Mouse (Mus musculus) embryonic facial prominence, embryonic 11.5 days (tissue): ENCODE results near the gene Gtf2f1. TPM values are rescaled to one million over a fixed set of nuclear protein-coding genes. Genes with fewer than 3 reads are reported as not detected.

Source experiments
- ATAC-seq: fragments of 200-750 bp; cut with Nextera tagmentation; replicated peaks from 2 replicates; pipeline ENCODE4 v1.8.0; 2017; ENCODE audit warnings: low read depth; ENCODE audit not compliant: insufficient number of reproducible peaks, low FRiP score, low TSS enrichment
- DNase-seq: peaks from one replicate; pipeline ENCODE4 v3.0.0-alpha.2; 2015; ENCODE audit warnings: low spot score
- H3K27ac ChIP-seq: fragments of 300-500 bp; sonication (generic); replicated peaks from 2 replicates; pipeline ENCODE4 v1.5.1; 2014; ENCODE audit warnings: mild to moderate bottlenecking, low read depth, low read length, control low read depth
- H3K27me3 ChIP-seq: fragments of 300-500 bp; sonication (generic); 2 replicates; pipeline ENCODE4 v1.6.1; 2014; ENCODE audit warnings: mild to moderate bottlenecking, low read length, moderate library complexity, mixed read lengths; ENCODE audit not compliant: control insufficient read depth, insufficient read depth
- H3K36me3 ChIP-seq: fragments of 300-500 bp; sonication (generic); replicated peaks from 2 replicates; pipeline ENCODE4 v1.6.1; 2014; ENCODE audit warnings: low read depth, mild to moderate bottlenecking, low read length, moderate library complexity, mixed read lengths; ENCODE audit not compliant: control insufficient read depth, insufficient read depth
- H3K4me1 ChIP-seq: fragments of 300-500 bp; sonication (generic); 2 replicates; pipeline ENCODE4 v1.6.1; 2014; ENCODE audit warnings: low read length, mixed read lengths; ENCODE audit not compliant: control insufficient read depth, insufficient read depth
- H3K4me2 ChIP-seq: fragments of 300-500 bp; sonication (generic); 2 replicates; pipeline ENCODE4 v1.6.1; 2014; ENCODE audit warnings: low read depth, mild to moderate bottlenecking, control low read depth, low read length, moderate library complexity
- H3K4me3 ChIP-seq: fragments of 300-500 bp; sonication (generic); 2 replicates; pipeline ENCODE4 v1.5.1; 2014; ENCODE audit warnings: low read depth, low read length, control low read depth
- H3K9ac ChIP-seq: fragments of 300-500 bp; sonication (generic); replicated peaks from 2 replicates; pipeline ENCODE4 v1.6.1; 2014; ENCODE audit warnings: mild to moderate bottlenecking, control low read depth, low read length
- H3K9me3 ChIP-seq: fragments of 300-500 bp; sonication (generic); replicated peaks from 2 replicates; pipeline ENCODE4 v1.6.1; 2016; ENCODE audit warnings: mild to moderate bottlenecking, low read length, inconsistent platforms, mixed read lengths; ENCODE audit not compliant: control insufficient read depth
- WGBS: fragments of 180-500 bp; shearing (Covaris S2); extraction: QIAGEN DNeasy Blood & Tissue Kit; methylation state at CpG from one replicate; pipeline ENCODE4 v1.1.7; 2014; 5-methylcytosine and 5-hydroxymethylcytosine counted together
- polyA plus RNA-seq: library from polyadenylated mRNA; unstranded; fragments of >200 nt; fragmentation: Nextera tagmentation; extraction: Ambion mirVana; gene quantifications from 2 replicates; pipeline ENCODE4 v1.2.1, GENCODE M21; 2014

The Gtf2f1 gene
- polyA plus RNA-seq, 1 experiment from 2014 or later, result 70.1 TPM

DNA sequence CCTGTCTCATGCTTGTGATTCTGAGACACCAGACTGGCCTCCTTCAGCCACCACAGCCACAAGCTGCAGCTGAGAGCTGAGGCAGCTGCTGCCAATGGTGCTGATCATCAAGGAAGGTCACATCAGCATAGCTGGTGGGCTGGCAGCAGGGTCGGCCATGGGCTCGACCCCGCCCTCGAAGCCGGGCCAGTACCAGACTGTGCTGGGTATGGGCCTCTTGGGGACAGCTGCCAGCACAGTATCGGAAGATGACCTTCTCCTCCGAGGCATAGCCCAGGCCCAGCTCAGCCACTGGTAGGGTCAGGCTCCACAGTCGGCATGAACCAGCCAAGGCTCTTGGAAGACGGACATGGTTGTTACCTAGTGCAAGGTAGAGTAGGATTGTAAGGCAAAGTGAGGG is 11.7 kb downstream of the Gtf2f1 start:
- Histone ChIP-seq H3K9ac (no peak overlapping the region), H3K4me2 (no peak overlapping the region), H3K9me3 (no peaks in the 10 kb centered on the region), H3K27me3 (no peaks in the 10 kb centered on the region), H3K4me3 (no peak overlapping the region), H3K36me3 (peaks cover 11% of the 10 kb centered on the region), H3K4me1 (no peaks in the 10 kb centered on the region), H3K27ac (no peak overlapping the region)
- 89% methylated on average over 9 of the region's 9 CpGs for WGBS
- DNase-seq, result no peak
- no peak for ATAC-seq

DNA sequence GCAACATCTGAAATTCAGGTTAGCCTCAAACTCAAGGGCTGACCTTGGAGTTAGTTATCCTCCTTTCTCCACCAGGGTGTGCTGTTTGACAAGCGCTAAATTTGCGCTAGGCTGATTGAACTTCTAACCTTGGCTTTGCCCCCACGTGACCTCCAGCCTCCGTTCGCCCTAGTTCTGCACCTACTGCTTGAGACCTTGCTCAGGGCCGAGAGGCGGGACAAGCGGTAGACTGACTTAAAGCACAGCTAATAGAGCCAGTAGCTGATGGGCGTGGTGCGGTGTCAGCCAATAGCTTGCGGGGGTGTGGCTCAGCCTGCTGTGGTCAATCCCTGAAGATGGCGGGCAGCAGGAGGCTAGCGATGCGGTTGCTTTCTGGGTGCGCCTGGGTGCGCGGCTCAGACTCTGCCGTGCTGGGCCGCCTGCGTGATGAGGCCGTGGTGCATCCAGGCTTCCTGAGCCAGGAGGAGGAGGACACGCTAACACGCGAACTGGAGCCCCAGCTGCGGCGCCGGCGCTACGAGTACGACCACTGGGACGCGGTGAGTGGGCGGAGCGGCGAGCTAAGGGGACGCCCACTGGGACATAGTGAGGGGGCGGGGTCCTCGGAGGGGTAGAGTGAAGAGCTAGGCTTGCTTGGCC is 13.9 kb downstream of the Gtf2f1 start, which contains the start of gene Alkbh7:
Gene Alkbh7, plus strand, starts transcription at position 311 of the 639 bp plus-strand sequence.
- Histone ChIP-seq H3K9ac (peak within 1 kb of the TSS; percentile 52), H3K4me3 (peak within 1 kb of the TSS; percentile 68), H3K9me3 (no peaks in the 10 kb centered on the region), H3K27ac (no peak within 1 kb of the TSS), H3K36me3 (peaks cover 6% of the 10 kb centered on the region), H3K4me2 (peak within 1 kb of the TSS; percentile 67), H3K27me3 (no peaks in the 10 kb centered on the region), H3K4me1 (no peaks in the 10 kb centered on the region)
- WGBS, result under 1% methylated on average over 38 of the region's 38 CpGs
- peak; percentile 98 for ATAC-seq
- DNase-seq, result peak; percentile 97

DNA sequence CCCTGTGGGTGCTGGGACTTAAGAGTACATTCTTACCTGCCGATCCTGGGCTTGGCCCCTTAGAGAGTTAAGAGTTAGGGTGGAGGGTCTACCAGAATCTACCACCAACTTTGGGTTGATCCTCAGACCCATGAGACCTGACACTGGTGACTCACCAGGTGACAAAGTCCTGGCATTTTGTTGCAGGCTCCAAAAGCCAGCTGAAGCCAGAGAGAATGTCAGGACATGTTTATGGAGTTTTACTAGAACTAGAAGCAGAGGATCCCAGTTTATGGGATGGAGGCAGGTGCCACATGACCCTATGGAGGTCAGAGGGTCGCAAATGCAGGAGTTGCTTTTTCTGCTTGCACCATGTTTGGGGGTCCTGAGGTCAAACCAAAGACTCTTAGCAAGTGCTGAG is 14.6 kb downstream of the Gtf2f1 start:
- H3K36me3 ChIP-seq, result peaks cover 6% of the 10 kb centered on the region
- H3K4me3 ChIP-seq, result no peak overlapping the region
- H3K27me3 ChIP-seq, result no peaks in the 10 kb centered on the region
- no peaks in the 10 kb centered on the region for H3K4me1 ChIP-seq
- H3K27ac ChIP-seq, result no peak overlapping the region
- no peak overlapping the region for H3K9ac ChIP-seq
- no peak for ATAC-seq
- WGBS, result 78% methylated on average over 2 of the region's 2 CpGs
- no peaks in the 10 kb centered on the region for H3K9me3 ChIP-seq
- no peak for DNase-seq
- no peak overlapping the region for H3K4me2 ChIP-seq

- Histone ChIP-seq H3K27ac (no peak overlapping the region), H3K9ac (no peak overlapping the region), H3K36me3 (peaks cover 6% of the 10 kb centered on the region), H3K9me3 (no peaks in the 10 kb centered on the region), H3K4me3 (no peak overlapping the region), H3K27me3 (no peaks in the 10 kb centered on the region), H3K4me1 (peaks cover 2% of the 10 kb centered on the region; the same call in 1 of the 2 replicates), H3K4me2 (no peak overlapping the region)
- DNase-seq, result no peak
- ATAC-seq, result no peak
- 89% methylated on average over 8 of the region's 8 CpGs for WGBS
Measured at GRCm38 (mm10) chr17:56995046-56995445, 16.0 kb downstream of the Gtf2f1 start.

- 72% methylated on average over 2 of the region's 2 CpGs for WGBS
- Histone ChIP-seq H3K4me3 (peak overlapping the region; percentile 79), H3K27me3 (no peaks in the 10 kb centered on the region), H3K27ac (no peak overlapping the region), H3K4me2 (peak overlapping the region; percentile 52), H3K9me3 (no peaks in the 10 kb centered on the region), H3K9ac (peak overlapping the region; percentile 29; the same call in 1 of the 2 replicates), H3K4me1 (peaks cover 2% of the 10 kb centered on the region; the same call in 1 of the 2 replicates), H3K36me3 (peaks cover 6% of the 10 kb centered on the region)
- ATAC-seq (no peak), DNase-seq (no peak)
Measured at GRCm38 (mm10) chr17:56990966-56991365, 20.1 kb downstream of the Gtf2f1 start.

GRCm38 (mm10) chr17:56990115-56990746 is 20.9 kb downstream of the Gtf2f1 start, which contains the start of gene Clpp:
Clpp (plus strand) TSS chr17:56990305.
- under 1% methylated on average over 52 of the region's 52 CpGs for WGBS
- no peak within 1 kb of the TSS for H3K27ac ChIP-seq

DNA sequence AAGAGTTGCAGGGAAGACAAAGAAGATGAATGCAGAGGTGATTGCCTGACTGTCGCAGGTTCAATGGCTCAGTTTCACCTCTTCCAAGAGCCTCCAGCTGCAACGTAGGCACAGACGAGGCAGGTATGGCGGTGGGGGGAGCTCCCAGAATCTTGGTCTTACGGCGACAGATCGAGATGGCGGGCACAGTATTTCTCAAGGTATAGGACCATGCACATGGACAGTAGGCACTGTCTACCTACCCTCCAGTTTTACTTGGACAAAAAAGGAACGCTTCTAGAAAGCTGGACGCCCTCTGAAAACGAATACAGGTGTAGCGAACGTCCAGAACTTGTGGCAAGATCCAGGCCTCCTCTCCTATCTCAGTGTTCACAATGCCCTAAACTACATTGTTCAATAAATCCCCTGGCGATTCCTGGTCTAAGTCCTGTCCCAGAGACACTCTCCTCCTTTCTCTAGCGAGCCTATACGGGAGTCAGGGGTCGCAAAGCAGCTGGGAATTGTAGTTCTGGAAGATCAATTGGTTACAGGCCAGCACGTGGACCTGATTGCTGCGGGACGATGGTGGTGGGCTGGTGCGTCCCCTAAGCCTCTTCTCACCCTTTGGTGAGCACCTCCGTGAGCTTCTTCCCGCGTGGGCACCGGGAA is 21.5 kb downstream of the Gtf2f1 start:
- peaks cover 2% of the 10 kb centered on the region; the same call in 1 of the 2 replicates for H3K4me1 ChIP-seq

More at GRCm38 (mm10) chr17:56990115-56990746, 20.9 kb downstream of the Gtf2f1 start, which contains the start of gene Clpp:
- Histone ChIP-seq H3K9me3 (no peaks in the 10 kb centered on the region), H3K4me2 (peak within 1 kb of the TSS; percentile 52), H3K27me3 (no peaks in the 10 kb centered on the region), H3K4me3 (peak within 1 kb of the TSS; percentile 79), H3K36me3 (peaks cover 6% of the 10 kb centered on the region; the same call in 1 of the 2 replicates), H3K9ac (peak within 1 kb of the TSS; percentile 83), H3K4me1 (peaks cover 2% of the 10 kb centered on the region; the same call in 1 of the 2 replicates)
- DNase-seq, result peak; percentile 97
- ATAC-seq, result peak; percentile 91

More for the DNA sequence above, 21.5 kb downstream of the Gtf2f1 start:
- WGBS, result 4% methylated on average over 25 of the region's 25 CpGs
- H3K4me2 ChIP-seq, result peak overlapping the region; percentile 52
- H3K36me3 ChIP-seq, result peaks cover 6% of the 10 kb centered on the region; the same call in 1 of the 2 replicates
- H3K27ac ChIP-seq, result no peak overlapping the region
- ATAC-seq, result peak; percentile 89
- no peaks in the 10 kb centered on the region for H3K9me3 ChIP-seq
- H3K27me3 ChIP-seq, result no peaks in the 10 kb centered on the region
- peak overlapping the region; percentile 64 for H3K9ac ChIP-seq
- peak overlapping the region; percentile 79 for H3K4me3 ChIP-seq
- DNase-seq, result peak; percentile 91
